Mouse (Mus musculus) G1E (cell line): ENCODE results near the gene Cnst. TPM values are rescaled to one million over a fixed set of nuclear protein-coding genes. Genes with fewer than 3 reads are reported as not detected.

ENCODE experiments used
- ATAC-seq: 2 replicates; pipeline ENCODE4 v1.8.0; 2016; ENCODE audit warnings: mild to moderate bottlenecking; ENCODE audit not compliant: insufficient number of reproducible peaks, poor library complexity, low FRiP score, severe bottlenecking; ENCODE audit errors: extremely low read depth
- DNase-seq: peaks from one replicate; pipeline ENCODE4 v3.0.0; 2012; ENCODE audit warnings: low spot score
- H3K27me3 ChIP-seq: 2 replicates; pipeline ENCODE4 v1.6.1; 2012; ENCODE audit warnings: mild to moderate bottlenecking, low read length, inconsistent platforms; ENCODE audit not compliant: insufficient read depth
- H3K36me3 ChIP-seq: replicated peaks from 2 replicates; pipeline ENCODE3; 2012; ENCODE audit warnings: mild to moderate bottlenecking, inconsistent platforms
- H3K4me1 ChIP-seq: 2 replicates; pipeline ENCODE4 v1.6.1; 2012; ENCODE audit warnings: low read depth, low read length, inconsistent platforms, mixed read lengths; ENCODE audit not compliant: insufficient read depth
- H3K4me3 ChIP-seq: 2 replicates; pipeline ENCODE4 v1.5.1; 2012; ENCODE audit warnings: low read depth, mild to moderate bottlenecking, inconsistent platforms, low read length, moderate library complexity, mixed read lengths
- H3K9me3 ChIP-seq: replicated peaks from 2 replicates; pipeline ENCODE4 v1.6.1; 2012; ENCODE audit warnings: inconsistent platforms
- CTCF ChIP-seq: IDR thresholded peaks from 2 replicates; pipeline ENCODE4 v1.5.1; 2012; ENCODE audit warnings: low read depth, low read length, inconsistent platforms, mixed read lengths
- GATA1 ChIP-seq: IDR thresholded peaks from 2 replicates; pipeline ENCODE4 v1.6.1; 2012; ENCODE audit warnings: borderline replicate concordance, low read length, inconsistent platforms, mixed read lengths
- GATA2 ChIP-seq: IDR thresholded peaks from 2 replicates; pipeline ENCODE4 v1.6.1; 2012; ENCODE audit warnings: low read depth, low read length, inconsistent platforms, borderline replicate concordance
- POLR2AphosphoS5 ChIP-seq: IDR thresholded peaks from 2 replicates; pipeline ENCODE4 v1.6.1; 2012; ENCODE audit warnings: low read depth, low read length, inconsistent platforms; ENCODE audit not compliant: insufficient replicate concordance
- TAL1 ChIP-seq: conservative IDR thresholded peaks from 2 replicates; pipeline ENCODE4 v1.6.1; 2012; ENCODE audit warnings: low read depth, low read length, inconsistent platforms, mixed read lengths
- polyA plus RNA-seq: library from polyadenylated mRNA; stranded (reverse); fragments of >175 nt; gene quantifications from 2 replicates; pipeline ENCODE4 v1.2.3, GENCODE M21; 2012
- total RNA-seq, 2 experiments: library from RNA; stranded (forward) in 1 of 2; stranded (reverse) in 1 of 2; fragments of 200-1000 nt in 1 of 2; fragments of >200 nt in 1 of 2; fragmentation: Nextera tagmentation in 1 of 2; gene quantifications; 2 replicates each; pipeline ENCODE4 v1.2.3; 2014 to 2017

Gene Cnst
- total and polyA plus RNA-seq, 3 experiments = 14.4 to 32.9 (median 27.1) TPM

DNA sequence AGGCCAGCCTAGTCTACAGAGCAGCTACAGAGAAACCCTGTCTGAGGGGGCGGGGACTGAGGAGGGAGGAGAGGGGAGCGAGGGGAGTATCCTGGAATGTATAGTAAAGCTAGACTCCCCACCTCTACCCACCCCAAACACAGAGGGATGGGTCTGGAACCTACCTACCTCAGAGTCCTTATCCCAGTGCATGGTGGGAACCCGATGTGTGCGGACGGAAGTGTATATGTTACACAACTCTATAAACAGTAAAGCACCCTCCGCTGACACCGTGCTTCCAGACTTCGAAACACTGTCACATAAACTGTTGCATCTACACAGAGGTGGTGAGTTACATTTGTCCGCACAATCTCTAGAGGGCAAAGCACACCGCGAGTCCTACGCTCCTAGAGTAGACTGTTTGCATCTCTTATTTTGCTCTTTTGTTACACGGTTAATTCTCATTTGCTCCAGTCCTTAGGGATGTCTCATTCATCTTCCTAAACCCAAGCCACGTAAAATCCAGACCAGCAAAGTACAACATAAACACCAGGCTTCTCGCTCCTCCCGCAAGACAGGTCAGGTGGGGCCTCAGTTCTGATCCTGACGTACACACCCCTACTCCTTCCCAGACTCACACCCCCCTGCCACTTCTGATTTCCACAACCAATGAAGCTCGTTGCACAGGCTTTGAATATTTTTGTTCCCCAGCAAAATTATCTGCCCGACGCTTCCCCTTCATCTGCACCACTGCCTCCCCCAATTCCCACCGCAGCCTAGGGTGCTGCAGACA, 29.0 kb upstream of the Cnst start:
- ATAC-seq (peak; percentile 48), DNase-seq (peak; percentile 44)
- peaks cover 29% of the 10 kb centered on the region for H3K4me1 ChIP-seq
- H3K4me3 ChIP-seq = peak overlapping the region; percentile 98
- no peaks in the 10 kb centered on the region for H3K9me3 ChIP-seq
- TF ChIP-seq GATA1 (no peak), CTCF (no peak), GATA2 (no peak), TAL1 (no peak), POLR2AphosphoS5 (no peak)
- H3K27me3 ChIP-seq = no peaks in the 10 kb centered on the region
- H3K36me3 ChIP-seq = peaks cover 19% of the 10 kb centered on the region

DNA sequence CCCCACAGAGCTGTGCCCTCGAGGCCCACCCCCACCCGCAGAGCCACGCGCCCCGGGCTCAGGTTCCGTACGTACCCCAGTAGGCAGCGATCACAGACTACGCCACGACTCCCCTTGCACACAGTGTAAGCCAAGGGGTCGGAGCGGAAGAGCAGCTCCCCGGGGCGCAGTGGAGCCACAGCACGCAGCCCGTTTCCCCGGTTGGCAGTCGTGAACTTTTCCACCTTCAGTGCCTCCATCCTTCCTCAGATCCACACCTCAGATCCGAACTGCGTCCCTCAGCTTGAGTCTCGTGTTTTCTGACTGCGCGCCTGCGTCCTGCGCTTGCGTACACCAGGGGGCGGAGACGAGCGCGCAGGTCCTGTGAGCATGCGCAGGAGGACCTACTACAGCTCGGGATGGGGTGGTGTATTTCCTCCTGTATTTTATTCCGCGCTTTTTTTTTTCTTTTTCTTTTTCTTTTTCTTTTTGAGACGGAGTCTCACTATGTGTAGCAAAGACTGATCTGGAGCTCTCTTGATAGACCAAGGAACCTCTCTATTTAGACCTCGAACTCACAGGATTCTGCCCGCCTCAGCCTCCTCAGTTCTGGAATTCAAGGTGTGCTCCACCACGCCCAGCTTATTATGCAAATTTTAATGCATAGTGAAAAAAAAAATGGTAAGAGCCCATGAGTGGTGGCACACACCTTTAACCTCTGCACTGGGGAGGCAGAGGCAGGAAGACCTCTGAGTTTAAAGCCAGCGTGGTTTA, 28.3 kb upstream of the Cnst start, which contains the start of gene Smyd3:
Gene Smyd3 (minus strand): TSS at position 329 of the 753 bp plus-strand sequence.
- H3K27me3 ChIP-seq = no peaks in the 10 kb centered on the region
- DNase-seq (peak; percentile 90), ATAC-seq (peak; percentile 80)
- H3K9me3 ChIP-seq = no peaks in the 10 kb centered on the region
- H3K4me1 ChIP-seq = peaks cover 27% of the 10 kb centered on the region
- TF ChIP-seq GATA1 (no peak), CTCF (no peak), POLR2AphosphoS5 (no peak), TAL1 (no peak), GATA2 (no peak)
- peaks cover 11% of the 10 kb centered on the region for H3K36me3 ChIP-seq
- peak within 1 kb of the TSS; percentile 98 for H3K4me3 ChIP-seq

DNA sequence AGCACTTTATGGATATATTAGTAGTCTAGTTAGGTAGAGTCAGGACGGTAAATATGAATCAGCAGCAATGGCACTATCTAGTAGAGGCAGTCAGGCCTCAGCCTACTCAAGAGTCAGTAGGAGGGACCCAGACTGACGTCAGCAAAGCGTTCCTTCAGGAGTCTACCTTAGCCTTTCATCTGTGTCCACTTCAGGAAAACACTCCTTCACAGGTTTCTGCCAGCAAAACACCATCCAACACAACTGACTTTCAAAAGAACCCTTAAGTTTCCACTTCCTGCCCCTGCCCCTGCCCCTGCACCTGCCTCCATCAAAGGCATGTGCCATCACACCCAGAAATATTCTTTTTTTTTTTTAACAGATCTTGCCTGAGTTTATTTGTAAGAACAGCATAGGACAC, 26.3 kb upstream of the Cnst start:
- Histone ChIP-seq H3K4me3 (no peak overlapping the region), H3K36me3 (peaks cover 5% of the 10 kb centered on the region), H3K9me3 (no peaks in the 10 kb centered on the region), H3K27me3 (no peaks in the 10 kb centered on the region), H3K4me1 (peaks cover 27% of the 10 kb centered on the region)
- DNase-seq = no peak
- no peak for ATAC-seq
- TF ChIP-seq POLR2AphosphoS5 = no peak
- no peak for TF ChIP-seq GATA1
- no peak for TF ChIP-seq CTCF
- TF ChIP-seq TAL1 = no peak
- TF ChIP-seq GATA2 = no peak

DNA sequence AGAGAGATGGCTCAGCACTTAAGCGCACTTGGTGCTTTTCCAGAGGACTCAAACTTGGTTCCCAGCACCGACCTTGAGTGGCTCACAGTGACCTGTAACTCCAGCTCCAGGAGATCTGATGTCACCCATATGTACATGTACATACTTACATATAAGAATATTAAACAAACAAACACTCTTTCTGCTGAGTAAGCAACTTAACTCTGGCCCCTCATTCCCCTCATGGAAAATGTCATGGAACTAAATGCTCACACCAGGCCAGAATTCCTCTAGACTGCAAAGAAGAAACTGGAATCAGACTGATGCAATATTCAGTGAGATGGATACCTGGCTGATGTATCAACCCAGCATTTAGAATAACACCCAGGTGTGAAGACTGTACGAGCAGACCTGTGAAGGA, 7.1 kb upstream of the Cnst start:
- Histone ChIP-seq H3K4me3 (no peak overlapping the region), H3K4me1 (peaks cover 28% of the 10 kb centered on the region), H3K27me3 (no peaks in the 10 kb centered on the region), H3K9me3 (no peaks in the 10 kb centered on the region), H3K36me3 (peaks cover 89% of the 10 kb centered on the region)
- ATAC-seq (no peak), DNase-seq (no peak)
- TF ChIP-seq TAL1 (no peak), CTCF (no peak), GATA1 (no peak), GATA2 (no peak), POLR2AphosphoS5 (no peak)

DNA sequence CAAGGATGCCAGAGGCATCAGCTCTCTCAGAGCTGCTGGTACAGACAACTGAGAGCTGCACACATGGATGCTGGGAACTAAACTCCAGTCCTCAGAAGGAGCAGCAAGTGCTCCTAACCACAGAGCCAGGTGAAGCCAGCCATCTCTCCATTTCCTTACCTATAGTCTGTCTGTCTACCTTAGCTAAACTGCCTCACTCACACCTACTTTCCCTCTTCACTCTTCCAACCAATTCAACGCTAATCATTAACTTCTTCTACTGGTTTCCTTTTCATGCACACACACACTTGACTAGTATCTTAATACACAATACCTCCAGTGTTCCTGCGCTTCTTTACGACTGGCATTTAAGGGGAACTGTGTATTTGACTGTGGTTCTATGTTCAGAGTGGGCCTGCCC, 6.3 kb upstream of the Cnst start:
- ATAC-seq = no peak
- Histone ChIP-seq H3K36me3 (peaks cover 86% of the 10 kb centered on the region), H3K27me3 (no peaks in the 10 kb centered on the region), H3K9me3 (no peaks in the 10 kb centered on the region), H3K4me1 (peaks cover 35% of the 10 kb centered on the region), H3K4me3 (no peak overlapping the region)
- DNase-seq = no peak
- TF ChIP-seq TAL1 (no peak), GATA1 (no peak), POLR2AphosphoS5 (no peak), GATA2 (no peak), CTCF (no peak)

DNA sequence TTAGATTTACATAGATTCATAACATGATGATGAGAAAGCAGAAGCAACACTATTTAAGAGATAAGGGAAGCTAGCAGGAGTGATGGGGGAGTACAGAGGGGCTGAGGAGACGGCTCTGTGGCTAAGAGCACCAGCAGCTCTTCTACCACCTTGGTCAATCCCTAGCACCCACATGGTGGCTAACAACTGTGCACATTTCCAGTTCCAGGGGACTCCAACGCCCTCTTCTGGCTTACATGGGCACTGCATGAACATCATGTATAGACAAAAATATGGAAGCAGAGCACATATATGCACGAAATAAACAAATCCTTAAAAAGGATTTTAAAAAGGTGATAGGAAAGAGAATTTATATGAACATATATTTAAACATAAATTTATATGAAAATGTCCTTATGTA, 4.7 kb upstream of the Cnst start:
- ATAC-seq (no peak), DNase-seq (no peak)
- H3K36me3 ChIP-seq = peaks cover 70% of the 10 kb centered on the region

More for the DNA sequence above, 4.7 kb upstream of the Cnst start:
- no peak; the same call in 1 of the 2 replicates for TF ChIP-seq CTCF
- no peak for TF ChIP-seq GATA2
- no peak for TF ChIP-seq TAL1
- TF ChIP-seq POLR2AphosphoS5 = no peak
- no peak for TF ChIP-seq GATA1
- peaks cover 39% of the 10 kb centered on the region for H3K4me1 ChIP-seq
- no peaks in the 10 kb centered on the region for H3K9me3 ChIP-seq
- H3K4me3 ChIP-seq = no peak overlapping the region
- H3K27me3 ChIP-seq = no peaks in the 10 kb centered on the region
